Mouse (Mus musculus) CH12.LX (cell line): ENCODE data around the gene Col9a1. TPM values are rescaled to one million over a fixed set of nuclear protein-coding genes. Genes with fewer than 3 reads are reported as not detected.

Source experiments
- DNase-seq: peaks from one replicate; pipeline ENCODE4 v3.0.0-alpha.2; 2013; ENCODE audit errors: extremely low read depth
- H3K27ac ChIP-seq: 2 replicates; pipeline ENCODE4 v1.5.1; 2012; ENCODE audit warnings: low read depth, mild to moderate bottlenecking, control low read depth, moderate library complexity; ENCODE audit not compliant: insufficient read depth
- H3K27me3 ChIP-seq: replicated peaks from 2 replicates; pipeline ENCODE3; 2012; ENCODE audit warnings: inconsistent platforms
- H3K36me3 ChIP-seq, 2 experiments: replicated peaks in 1 of 2; 2 replicates each; pipeline versions ENCODE3 to v1.6.1; 2012; ENCODE audit warnings: inconsistent platforms in 1 of 2, low read length in 1 of 2, mild to moderate bottlenecking in 1 of 2, mixed read lengths in 1 of 2, moderate library complexity in 1 of 2; ENCODE audit not compliant: control insufficient read depth in 1 of 2, insufficient read depth in 1 of 2
- H3K4me1 ChIP-seq, 2 experiments: 2 replicates each; pipeline ENCODE4 v1.6.1; 2012; ENCODE audit warnings: inconsistent platforms in 1 of 2, moderate library complexity in 1 of 2; ENCODE audit not compliant: insufficient read depth in 2 of 2, control insufficient read depth in 1 of 2
- H3K4me2 ChIP-seq: 2 replicates; pipeline ENCODE4 v1.6.1; 2012; ENCODE audit warnings: low read depth, mild to moderate bottlenecking, control low read depth; ENCODE audit not compliant: poor library complexity, insufficient read depth, severe bottlenecking
- H3K4me3 ChIP-seq, 3 experiments: fragments of 150-350 bp in 1 of 3; sonication (generic) in 1 of 3; replicated peaks in 1 of 3; 2 replicates each; pipeline versions ENCODE3 to v1.5.1; 2011 to 2012; ENCODE audit warnings: low read depth in 2 of 3, low read length in 2 of 3, mild to moderate bottlenecking in 2 of 3, moderate library complexity in 2 of 3, control low read depth in 1 of 3, improper control_type of control experiment in 1 of 3, inconsistent platforms in 1 of 3, mixed read lengths in 1 of 3; ENCODE audit not compliant: poor library complexity in 1 of 3
- H3K79me2 ChIP-seq: replicated peaks from 2 replicates; pipeline ENCODE4 v1.6.1; 2012; ENCODE audit warnings: mild to moderate bottlenecking, moderate library complexity; ENCODE audit not compliant: control insufficient read depth, poor library complexity, insufficient read depth, severe bottlenecking; ENCODE audit errors: extremely low read depth
- H3K9ac ChIP-seq: 2 replicates; pipeline ENCODE4 v1.6.1; 2012; ENCODE audit warnings: low read depth, mild to moderate bottlenecking, control low read depth, moderate library complexity; ENCODE audit not compliant: insufficient read depth
- H3K9me3 ChIP-seq: replicated peaks from 2 replicates; pipeline ENCODE3; 2012; ENCODE audit warnings: low read length, inconsistent platforms, mixed read lengths
- CHD2 ChIP-seq: IDR thresholded peaks from 2 replicates; pipeline ENCODE4 v1.6.1; 2011; ENCODE audit warnings: low read length, improper control_type of control experiment
- EP300 ChIP-seq: IDR thresholded peaks from 2 replicates; pipeline ENCODE4 v1.6.1; 2011; ENCODE audit warnings: low read length, improper control_type of control experiment
- ETS1 ChIP-seq: conservative IDR thresholded peaks from 2 replicates; pipeline ENCODE4 v1.6.1; 2012; ENCODE audit warnings: low read depth, mild to moderate bottlenecking, inconsistent platforms, low read length, improper control_type of control experiment, moderate library complexity
- GABPA ChIP-seq: IDR thresholded peaks from 2 replicates; pipeline ENCODE4 v1.6.1; 2012; ENCODE audit warnings: low read depth, low read length, improper control_type of control experiment, inconsistent platforms; ENCODE audit not compliant: insufficient replicate concordance
- JUN ChIP-seq: IDR thresholded peaks from 2 replicates; pipeline ENCODE4 v1.6.1; 2011; ENCODE audit warnings: low read depth, mild to moderate bottlenecking, low read length, improper control_type of control experiment, moderate library complexity; ENCODE audit not compliant: insufficient read depth
- KAT2A ChIP-seq: IDR thresholded peaks from 2 replicates; pipeline ENCODE4 v1.6.1; 2012; ENCODE audit warnings: low read length, improper control_type of control experiment, inconsistent platforms; ENCODE audit not compliant: insufficient replicate concordance
- MAZ ChIP-seq: IDR thresholded peaks from 2 replicates; pipeline ENCODE4 v1.6.1; 2012; ENCODE audit warnings: low read depth, mild to moderate bottlenecking, inconsistent platforms, low read length, improper control_type of control experiment, moderate library complexity
- MEF2A ChIP-seq: IDR thresholded peaks from 2 replicates; pipeline ENCODE4 v1.6.1; 2014; ENCODE audit warnings: low read depth, mild to moderate bottlenecking, inconsistent platforms, low read length, improper control_type of control experiment, borderline replicate concordance
- MYC ChIP-seq: IDR thresholded peaks from 2 replicates; pipeline ENCODE4 v1.6.1; 2011; ENCODE audit warnings: low read depth, mild to moderate bottlenecking, improper control_type of control experiment, low read length
- RCOR1 ChIP-seq: conservative IDR thresholded peaks from 2 replicates; pipeline ENCODE4 v1.6.1; 2012; ENCODE audit warnings: low read depth, mild to moderate bottlenecking, inconsistent platforms, low read length, improper control_type of control experiment
- TBP ChIP-seq: conservative IDR thresholded peaks from 2 replicates; pipeline ENCODE4 v1.6.1; 2011; ENCODE audit warnings: low read depth, low read length, improper control_type of control experiment
- TCF12 ChIP-seq: IDR thresholded peaks from 2 replicates; pipeline ENCODE4 v1.6.1; 2014; ENCODE audit warnings: low read depth, mild to moderate bottlenecking, inconsistent platforms, low read length, improper control_type of control experiment
- UBTF ChIP-seq: IDR thresholded peaks from 2 replicates; pipeline ENCODE4 v1.6.1; 2012; ENCODE audit warnings: low read depth, mild to moderate bottlenecking, inconsistent platforms, low read length, improper control_type of control experiment, moderate library complexity
- USF1 ChIP-seq: IDR thresholded peaks from 2 replicates; pipeline ENCODE4 v1.6.1; 2014; ENCODE audit warnings: low read depth, mild to moderate bottlenecking, inconsistent platforms, low read length, improper control_type of control experiment
- ZKSCAN1 ChIP-seq: IDR thresholded peaks from 2 replicates; pipeline ENCODE4 v1.6.1; 2012; ENCODE audit warnings: low read depth, inconsistent platforms, low read length, improper control_type of control experiment, borderline replicate concordance
- dilution Hi-C: fragments of 300-500 bp; cut with MboI; formaldehyde crosslinking; loops from 2 replicates; pipeline ENCODE4 v1.14.3; 2020; ENCODE audit warnings: low sequenced_read_pairs; ENCODE audit not compliant: extremely low pct_unique_long_range_greater_than_20kb, extremely low pct_ligation_motif_present
- in situ Hi-C: fragments of 300-500 bp; cut with MboI; formaldehyde crosslinking; loops from 3 replicates; pipeline ENCODE4 v1.14.3; 2019; ENCODE audit warnings: low sequenced_read_pairs, low pct_ligation_motif_present, low pct_unique_long_range_greater_than_20kb, mixed read lengths
- polyA plus RNA-seq: library from polyadenylated mRNA; unstranded; fragments of >175 nt; gene quantifications from 2 replicates; pipeline ENCODE4 v1.2.1, GENCODE M21; 2012; ENCODE audit warnings: low read depth; ENCODE audit not compliant: insufficient read length
- total RNA-seq, 2 experiments: library from RNA; depleted of rRNA; stranded (reverse); fragments of 300-350 nt in 1 of 2; fragments of >200 nt in 1 of 2; gene quantifications; 2 replicates each; pipeline ENCODE4 v1.2.3; 2012 to 2014

Col9a1 gene
- total and polyA plus RNA-seq, 3 experiments, result not detected

GRCm38 (mm10) chr1:24286360-24286759, 109.0 kb downstream of the Col9a1 start:
- Histone ChIP-seq H3K4me2 (no peak overlapping the region), H3K4me1 (peaks cover 0 to 22% of the 10 kb centered on the region in 2 experiments; a peak in 2 of 4 replicates)
- peak; percentile 42 for DNase-seq
- no peak for TF ChIP-seq ETS1
- TF ChIP-seq TCF12, result peak; percentile 74; the same call in 1 of the 2 replicates
- TF ChIP-seq GABPA, result no peak
- no peak for TF ChIP-seq TBP
- TF ChIP-seq EP300, result 0 out of 2 replicates have a peak, but pooled peaks have one; percentile 5
- no peak for TF ChIP-seq RCOR1
- no peak for TF ChIP-seq UBTF
- no peak for TF ChIP-seq MEF2A
- TF ChIP-seq USF1, result no peak
- no peak for TF ChIP-seq MAZ
- TF ChIP-seq, all 38 proteins: peak for 2
- no peaks in the 10 kb centered on the region for H3K79me2 ChIP-seq
- no peaks in the 10 kb centered on the region for H3K27me3 ChIP-seq
- no peaks in the 10 kb centered on the region for H3K36me3 ChIP-seq
- in situ Hi-C loops, result no loop called here
- H3K9ac ChIP-seq, result no peak overlapping the region
- no peaks in the 10 kb centered on the region for H3K9me3 ChIP-seq
- H3K27ac ChIP-seq, result no peak overlapping the region
- H3K4me3 ChIP-seq, result no peak overlapping the region
- dilution Hi-C loops, result no loop called here

- dilution Hi-C loops, result no loop called here
- no peaks in the 10 kb centered on the region for H3K9me3 ChIP-seq
- DNase-seq, result no peak
- TF ChIP-seq KAT2A (no peak), JUN (no peak), ZKSCAN1 (no peak), EP300 (no peak), CHD2 (no peak), MYC (no peak)
- no peak overlapping the region for H3K9ac ChIP-seq
- H3K27me3 ChIP-seq, result no peaks in the 10 kb centered on the region
- H3K79me2 ChIP-seq, result no peaks in the 10 kb centered on the region
- H3K27ac ChIP-seq, result no peak overlapping the region
- H3K36me3 ChIP-seq, result no peaks in the 10 kb centered on the region
- no peak overlapping the region for H3K4me3 ChIP-seq
- in situ Hi-C loops, result no loop called here
- peaks cover 3 to 20% of the 10 kb centered on the region in 2 experiments; a peak in 3 of 4 replicates for H3K4me1 ChIP-seq
- no peak overlapping the region for H3K4me2 ChIP-seq
These were observed 115.1 kb downstream of the Col9a1 start for GRCm38 (mm10) chr1:24292515-24292914.
